Mouse (Mus musculus) lung, embryonic 16.5 days (tissue): ENCODE measurements around the gene Fmr1nb. TPM values are rescaled to one million over a fixed set of nuclear protein-coding genes. Genes with fewer than 3 reads are reported as not detected.
"Not testable (repeated sequence)": the region's sequence is repeated elsewhere in the genome, so short reads cannot be mapped to it uniquely, and the experiment has no call there.

Source experiments
- ATAC-seq: fragments of 200-750 bp; cut with Nextera tagmentation; 2 replicates; pipeline ENCODE4 v1.8.0; 2017; ENCODE audit warnings: low read depth, mild to moderate bottlenecking, moderate library complexity
- H3K27ac ChIP-seq: fragments of 300-500 bp; sonication (generic); 2 replicates; pipeline ENCODE4 v1.5.1; 2014; ENCODE audit warnings: mild to moderate bottlenecking, control low read depth, low read length
- H3K27me3 ChIP-seq: fragments of 300-500 bp; sonication (generic); 2 replicates; pipeline ENCODE4 v1.6.1; 2014; ENCODE audit warnings: low read depth, low read length, mixed read lengths; ENCODE audit not compliant: control insufficient read depth, insufficient read depth
- H3K36me3 ChIP-seq: fragments of 300-500 bp; sonication (generic); 2 replicates; pipeline ENCODE4 v1.6.1; 2014; ENCODE audit warnings: low read length; ENCODE audit not compliant: control insufficient read depth, insufficient read depth
- H3K4me1 ChIP-seq: fragments of 300-500 bp; sonication (generic); replicated peaks from 2 replicates; pipeline ENCODE4 v1.6.1; 2014; ENCODE audit warnings: low read length, mixed read lengths; ENCODE audit not compliant: control insufficient read depth, insufficient read depth
- H3K4me2 ChIP-seq: fragments of 300-500 bp; sonication (generic); 2 replicates; pipeline ENCODE4 v1.6.1; 2014; ENCODE audit warnings: low read depth, low read length, control low read depth
- H3K4me3 ChIP-seq: fragments of 300-500 bp; sonication (generic); 2 replicates; pipeline ENCODE4 v1.5.1; 2014; ENCODE audit warnings: mild to moderate bottlenecking, low read length, control low read depth
- H3K9ac ChIP-seq: fragments of 300-500 bp; sonication (generic); 2 replicates; pipeline ENCODE4 v1.6.1; 2014; ENCODE audit warnings: low read length, control low read depth
- H3K9me3 ChIP-seq: fragments of 300-500 bp; sonication (generic); 2 replicates; pipeline ENCODE4 v1.6.1; 2016; ENCODE audit warnings: low read length; ENCODE audit not compliant: control insufficient read depth
- WGBS: fragments of 180-500 bp; shearing (Covaris S2); extraction: QIAGEN DNeasy Blood & Tissue Kit; methylation state at CpG from one replicate; pipeline ENCODE4 v1.1.7; 2014; 5-methylcytosine and 5-hydroxymethylcytosine counted together
- polyA plus RNA-seq: library from polyadenylated mRNA; unstranded; fragments of >200 nt; fragmentation: Nextera tagmentation; extraction: Ambion mirVana; gene quantifications from 2 replicates; pipeline ENCODE4 v1.2.1, GENCODE M21; 2015

The Fmr1nb gene
- polyA plus RNA-seq: 0.20 TPM in 1 of 2 replicates, not detected in the other

DNA sequence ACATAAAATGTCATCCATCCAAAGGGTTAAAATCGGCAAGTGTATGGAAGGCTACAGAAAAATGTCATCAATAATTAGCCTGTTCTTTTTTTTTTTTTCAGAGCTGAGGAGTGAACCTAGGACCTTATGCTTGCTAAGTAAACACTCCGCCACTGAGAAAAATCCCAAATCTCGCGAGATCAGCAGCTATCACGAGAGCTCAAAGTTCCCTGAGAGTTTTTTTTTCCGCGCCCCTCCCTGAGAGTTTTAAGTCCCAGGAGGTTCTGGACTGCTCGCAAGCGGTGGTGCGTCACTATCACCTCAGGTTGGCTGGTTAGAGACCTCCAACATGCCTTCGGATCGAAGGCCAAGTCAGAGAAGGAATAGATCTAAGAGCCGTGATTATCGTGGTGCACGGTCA lies at the start of gene Fmr1nb:
TSS of gene Fmr1nb (plus strand) at position 234 of the 400 bp plus-strand sequence.
- no peak within 1 kb of the TSS for H3K4me2 ChIP-seq
- no peaks in the 10 kb centered on the region for H3K9me3 ChIP-seq
- no peak within 1 kb of the TSS for H3K9ac ChIP-seq
- H3K27me3 ChIP-seq: no peaks in the 10 kb centered on the region
- H3K27ac ChIP-seq: no peak within 1 kb of the TSS
- no peaks in the 10 kb centered on the region for H3K36me3 ChIP-seq
- no peak for ATAC-seq
- no peaks in the 10 kb centered on the region for H3K4me1 ChIP-seq
- 78% methylated on average over 15 of the region's 15 CpGs for WGBS
- no peak within 1 kb of the TSS for H3K4me3 ChIP-seq

DNA sequence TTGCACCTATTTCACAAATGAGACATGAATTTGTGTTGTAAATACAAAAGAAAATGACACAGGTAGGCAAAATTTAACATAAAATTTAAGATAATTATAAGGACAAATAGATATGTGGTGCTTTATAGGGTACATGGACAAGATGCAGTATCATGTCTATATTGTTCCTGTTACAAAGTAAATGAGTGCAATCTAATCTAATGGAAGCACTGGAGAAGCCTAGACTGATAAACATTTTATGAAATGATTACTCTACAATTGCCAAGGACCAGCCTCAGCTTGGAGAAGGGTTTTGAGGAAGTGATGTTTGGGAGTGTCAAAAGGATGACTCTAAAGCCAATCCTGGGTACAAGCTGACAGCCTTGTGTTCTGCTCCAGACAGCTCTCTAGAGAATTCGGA lies 24.7 kb upstream of the Fmr1nb start:
- no peaks in the 10 kb centered on the region for H3K27me3 ChIP-seq
- H3K27ac ChIP-seq: no peak overlapping the region
- H3K36me3 ChIP-seq: no peaks in the 10 kb centered on the region
- ATAC-seq: no peak
- 67% methylated on average over 1 of the region's 1 CpGs for WGBS
- no peak overlapping the region for H3K9ac ChIP-seq
- H3K4me3 ChIP-seq: no peak overlapping the region
- H3K4me2 ChIP-seq: no peak overlapping the region
- no peaks in the 10 kb centered on the region for H3K9me3 ChIP-seq
- no peaks in the 10 kb centered on the region for H3K4me1 ChIP-seq

DNA sequence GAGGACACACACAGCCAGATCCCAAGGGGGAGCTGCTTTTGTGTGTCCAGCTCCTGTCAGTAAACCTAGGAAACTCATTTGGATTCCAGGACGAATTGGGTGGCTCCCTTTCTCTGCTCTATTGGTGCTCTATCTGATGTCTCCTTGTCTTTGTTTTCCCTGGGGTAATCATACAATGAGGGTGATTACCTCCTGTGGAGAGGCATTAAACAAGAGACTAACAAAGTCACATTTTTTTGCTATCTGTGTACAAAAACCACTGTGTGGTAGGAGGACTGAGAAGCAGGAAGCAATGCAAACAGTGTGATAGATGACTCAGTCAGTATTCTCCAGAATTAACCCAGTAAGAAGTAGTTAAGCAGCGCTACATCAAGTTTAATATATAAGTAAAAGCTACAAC lies 21.6 kb upstream of the Fmr1nb start:
- Histone ChIP-seq H3K4me2 (no peak overlapping the region), H3K27ac (no peak overlapping the region), H3K9ac (no peak overlapping the region), H3K27me3 (no peaks in the 10 kb centered on the region), H3K36me3 (no peaks in the 10 kb centered on the region), H3K9me3 (no peaks in the 10 kb centered on the region), H3K4me3 (no peak overlapping the region), H3K4me1 (no peaks in the 10 kb centered on the region)
- ATAC-seq: no peak
- WGBS: 35% methylated on average over 2 of the region's 2 CpGs

DNA sequence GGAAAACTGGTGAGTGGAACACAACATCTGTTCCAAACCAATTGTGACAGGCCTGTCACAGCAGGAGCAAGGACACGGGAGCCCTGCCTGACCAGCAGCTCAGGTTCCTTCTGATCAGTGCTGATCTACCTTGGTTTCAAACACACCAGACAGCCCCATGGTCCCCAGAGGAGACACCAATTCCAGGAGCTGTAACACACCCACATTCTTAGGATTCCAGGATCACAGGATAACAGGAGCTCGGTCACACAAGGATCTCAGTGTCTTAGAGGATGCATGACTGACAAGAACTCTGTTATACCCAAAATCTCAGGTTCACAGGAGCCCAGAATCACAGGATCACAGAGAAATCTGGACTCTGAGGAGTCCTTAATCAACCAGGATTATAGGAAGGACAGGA lies 58.8 kb downstream of the Fmr1nb start:
- H3K27ac ChIP-seq, ATAC-seq, H3K36me3 ChIP-seq, H3K27me3 ChIP-seq, H3K9ac ChIP-seq, H3K4me1 ChIP-seq, H3K9me3 ChIP-seq: not testable (repeated sequence)
- 29% methylated on average over 2 of the region's 2 CpGs for WGBS
- H3K4me3 ChIP-seq: peak overlapping the region; percentile 37
- peak overlapping the region; percentile 43 for H3K4me2 ChIP-seq

DNA sequence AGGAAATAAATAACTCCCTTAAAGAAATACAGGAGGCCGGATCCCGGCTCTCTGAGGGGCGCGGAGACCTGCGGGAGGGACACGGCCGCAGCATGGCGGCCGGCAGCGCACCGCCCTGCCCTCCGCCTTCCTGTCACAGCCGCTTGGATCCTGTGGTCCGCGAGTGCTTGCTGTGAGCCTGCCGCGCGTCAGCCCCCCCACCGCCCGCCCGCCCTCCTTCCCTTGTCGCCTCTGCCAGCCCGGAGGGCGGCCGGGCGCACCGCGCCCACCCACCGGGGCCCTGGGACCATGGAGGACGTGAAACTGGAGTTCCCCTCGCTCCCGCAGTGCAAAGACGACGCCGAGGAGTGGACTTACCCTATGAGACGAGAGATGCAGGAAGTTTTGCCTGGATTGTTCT lies 59.4 kb downstream of the Fmr1nb start, which contains the start of gene Gm14698:
TSS of gene Gm14698 (plus strand) at position 35 of the 400 bp plus-strand sequence.
- H3K4me2 ChIP-seq: peak within 1 kb of the TSS; percentile 43
- H3K4me3 ChIP-seq: peak within 1 kb of the TSS; percentile 37
- H3K27me3 ChIP-seq, H3K36me3 ChIP-seq, H3K4me1 ChIP-seq, H3K9me3 ChIP-seq, H3K27ac ChIP-seq: not testable (repeated sequence)
- WGBS: 37% methylated on average over 19 of the region's 36 CpGs
- peak within 1 kb of the TSS; percentile 32; the same call in 1 of the 2 replicates for H3K9ac ChIP-seq
- peak; percentile 84 for ATAC-seq

DNA sequence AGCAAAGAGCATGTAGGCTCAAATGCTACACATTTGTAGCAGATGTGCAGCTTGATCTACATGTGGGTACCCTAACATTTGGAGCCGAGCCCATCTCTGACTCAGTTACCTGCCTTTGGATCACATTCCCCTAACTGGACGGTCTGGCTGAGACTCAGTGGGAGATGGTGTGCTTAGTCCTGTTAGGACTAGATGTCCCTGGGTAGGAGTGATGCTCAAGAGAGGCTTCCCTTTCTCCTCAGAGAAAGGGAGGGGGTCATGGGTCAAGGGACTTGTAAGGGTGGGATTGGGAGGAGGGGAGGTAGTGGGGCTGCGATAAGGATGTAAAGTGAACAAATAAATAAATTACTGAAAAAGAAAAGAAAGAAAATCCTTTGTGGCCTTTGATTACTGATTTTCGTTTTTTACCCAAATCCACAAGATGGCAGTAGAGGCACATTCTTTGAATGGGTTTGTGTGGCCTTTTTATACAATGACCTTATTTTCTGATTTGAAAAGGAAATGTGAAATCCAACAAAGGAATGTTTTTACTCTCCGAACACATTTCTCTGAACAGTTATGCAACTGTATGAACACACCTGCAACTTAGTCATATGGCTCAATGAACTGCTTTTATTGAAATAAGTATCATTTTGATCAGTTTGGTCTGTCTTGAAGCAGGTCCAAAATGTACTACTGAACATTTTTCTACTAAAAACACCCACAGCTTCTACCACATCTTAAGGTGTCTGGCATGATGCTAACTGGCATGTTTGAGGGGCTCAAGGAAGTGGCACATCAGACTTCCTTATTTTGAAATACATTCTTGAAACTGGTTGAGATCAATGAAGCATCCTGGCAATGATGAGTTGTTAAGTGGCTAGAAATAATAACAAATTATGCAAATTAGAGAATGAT lies 78.2 kb downstream of the Fmr1nb start:
- Histone ChIP-seq H3K9me3 (no peaks in the 10 kb centered on the region), H3K36me3 (no peaks in the 10 kb centered on the region), H3K4me1 (no peaks in the 10 kb centered on the region), H3K4me2 (no peak overlapping the region), H3K27me3 (no peaks in the 10 kb centered on the region), H3K4me3 (no peak overlapping the region), H3K27ac (no peak overlapping the region), H3K9ac (no peak overlapping the region)
- WGBS: 13% methylated on average over 5 of the region's 5 CpGs
- no peak for ATAC-seq

Other genes starting within 250 kb of the Fmr1nb start
- gene Fmr1, start 83.3 kb upstream of the Fmr1nb start, polyA plus RNA-seq: 52.4 and 53.5 TPM in 2 replicates
- 4.4 and 5.3 TPM in 2 replicates for gene Gm14698, start 59.3 kb downstream of the Fmr1nb start, polyA plus RNA-seq
- 0.33 TPM in 1 of 2 replicates, not detected in the other for gene Gm6812, start 131.2 kb downstream of the Fmr1nb start, polyA plus RNA-seq